Mouse (Mus musculus) layer of hippocampus, adult 2 months (tissue): ENCODE measurements at regions not wholly inside any gene's neighbourhood (a gene's known extent, or its start where the extent isn't known, plus 50 kb on each side); places are given as distances from the start of the nearest gene placed in this dataset.

Experiments
- DNase-seq, 2 experiments: peaks; one replicate each; pipeline ENCODE4 v3.0.0; 2022; ENCODE audit warnings: low spot score in 2 of 2
- H3K27ac ChIP-seq: fragments of 200-600 bp; 2 replicates; pipeline ENCODE4 v1.8.1; 2022
- H3K4me3 ChIP-seq: fragments of 200-600 bp; 2 replicates; pipeline ENCODE4 v1.8.1; 2022; ENCODE audit warnings: mild to moderate bottlenecking
- CTCF ChIP-seq: fragments of 200-600 bp; conservative IDR thresholded peaks from 2 replicates; pipeline ENCODE4 v1.8.1; 2022; ENCODE audit warnings: antibody characterized with exemption, mild to moderate bottlenecking, moderate library complexity

DNA sequence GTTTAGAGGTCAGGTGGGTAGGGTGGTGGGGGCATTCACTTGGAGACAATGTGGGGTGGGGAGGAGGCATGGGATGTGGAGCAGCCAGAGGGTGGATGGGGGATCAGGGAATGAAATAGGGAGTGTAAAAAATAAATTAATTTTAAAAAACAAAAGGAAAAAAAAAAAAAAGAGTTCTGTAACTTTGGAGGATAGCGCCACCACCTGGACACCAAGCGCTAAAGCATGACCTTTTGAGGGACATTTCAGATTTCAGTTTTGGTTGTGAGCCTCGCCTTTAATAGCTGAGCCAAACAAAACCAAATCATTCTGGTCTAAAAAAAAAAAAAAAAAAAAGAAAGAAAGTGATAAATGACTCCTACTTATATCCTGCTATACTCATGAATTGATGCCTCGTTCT, 176.0 kb downstream of the Twistnb start:
- no peak for DNase-seq
- peak; percentile 68 for TF ChIP-seq CTCF
- Histone ChIP-seq H3K27ac (no peak overlapping the region), H3K4me3 (no peak overlapping the region)

DNA sequence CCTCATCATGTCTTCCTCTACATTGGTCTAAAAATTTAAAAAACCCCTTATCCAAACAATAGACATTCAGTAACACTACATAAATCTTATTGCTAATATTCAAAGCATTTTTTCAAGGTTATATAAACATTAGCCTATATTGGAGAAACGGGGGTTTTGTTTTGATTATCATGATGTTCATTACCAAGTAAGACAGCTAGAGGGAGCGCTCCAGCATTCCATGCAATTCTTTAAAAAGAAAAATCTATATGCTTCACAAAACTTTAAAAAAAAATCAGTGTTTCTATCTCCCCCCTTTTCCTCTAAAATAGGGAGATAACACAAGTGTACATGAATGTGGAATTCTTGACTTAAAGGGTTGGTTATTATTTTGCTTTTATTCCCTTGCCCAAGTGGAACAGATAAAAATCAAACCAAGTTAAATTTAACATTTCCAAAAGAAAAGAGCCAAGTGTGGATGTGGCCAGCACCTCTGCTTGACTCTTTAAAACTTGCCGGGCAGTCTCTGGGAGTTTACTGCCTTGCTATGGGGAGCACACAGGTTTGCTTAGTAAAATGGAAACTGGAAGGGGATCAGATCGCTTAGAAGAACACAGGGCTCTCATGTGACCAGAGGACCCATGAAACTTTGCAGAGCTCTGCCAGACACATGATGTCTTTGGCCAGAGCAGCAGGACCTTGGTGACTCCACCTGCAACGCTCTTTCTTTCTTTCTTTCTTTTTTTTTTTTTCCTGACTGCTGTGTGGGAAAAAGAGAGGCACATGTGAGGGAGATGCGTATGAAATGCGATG, 178.6 kb downstream of the Twistnb start:
- peak; percentile 83 for TF ChIP-seq CTCF
- no peak overlapping the region for H3K27ac ChIP-seq
- DNase-seq: no peak
- no peak overlapping the region for H3K4me3 ChIP-seq

DNA sequence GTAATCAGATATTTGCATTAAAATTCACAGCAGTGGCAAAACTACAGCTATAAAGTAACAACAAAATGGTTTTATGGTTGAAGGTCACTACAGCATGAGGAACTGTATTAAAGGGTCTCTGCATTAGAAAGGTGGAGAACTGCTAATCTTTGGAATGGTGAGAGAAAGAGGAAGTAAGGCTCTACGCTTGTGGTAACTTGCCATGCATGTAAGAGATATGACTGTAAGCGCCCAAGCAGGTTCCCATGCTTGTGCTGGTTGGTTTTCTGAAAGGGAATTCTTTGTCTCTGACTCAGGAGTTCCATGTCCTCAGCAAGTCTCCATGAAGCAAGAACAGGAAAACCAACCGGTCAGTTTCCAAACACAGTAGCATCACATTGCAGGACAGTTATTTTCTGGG, 182.9 kb downstream of the Twistnb start:
- TF ChIP-seq CTCF: no peak
- Histone ChIP-seq H3K4me3 (no peak overlapping the region), H3K27ac (no peak overlapping the region)
- no peak for DNase-seq

DNA sequence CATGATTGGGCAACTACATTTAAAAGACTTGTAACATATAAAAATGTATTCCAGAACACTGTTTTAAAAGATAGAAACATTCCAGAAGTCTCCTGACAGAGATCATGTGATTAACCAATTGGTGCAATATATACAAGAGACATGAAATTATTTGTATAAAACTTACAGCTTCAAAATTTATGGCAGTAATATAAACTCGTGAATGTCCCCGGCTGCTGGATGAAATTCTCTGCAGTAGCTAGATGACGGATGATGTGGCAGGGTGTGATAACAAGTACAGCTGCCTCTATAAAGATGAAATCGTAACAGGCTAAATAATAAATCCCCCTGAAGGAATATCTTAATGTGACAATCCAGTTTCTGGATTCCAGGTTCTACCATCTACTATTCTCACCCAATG, 191.0 kb downstream of the Twistnb start:
- no peak for DNase-seq
- H3K4me3 ChIP-seq: no peak overlapping the region
- no peak overlapping the region for H3K27ac ChIP-seq
- TF ChIP-seq CTCF: no peak

DNA sequence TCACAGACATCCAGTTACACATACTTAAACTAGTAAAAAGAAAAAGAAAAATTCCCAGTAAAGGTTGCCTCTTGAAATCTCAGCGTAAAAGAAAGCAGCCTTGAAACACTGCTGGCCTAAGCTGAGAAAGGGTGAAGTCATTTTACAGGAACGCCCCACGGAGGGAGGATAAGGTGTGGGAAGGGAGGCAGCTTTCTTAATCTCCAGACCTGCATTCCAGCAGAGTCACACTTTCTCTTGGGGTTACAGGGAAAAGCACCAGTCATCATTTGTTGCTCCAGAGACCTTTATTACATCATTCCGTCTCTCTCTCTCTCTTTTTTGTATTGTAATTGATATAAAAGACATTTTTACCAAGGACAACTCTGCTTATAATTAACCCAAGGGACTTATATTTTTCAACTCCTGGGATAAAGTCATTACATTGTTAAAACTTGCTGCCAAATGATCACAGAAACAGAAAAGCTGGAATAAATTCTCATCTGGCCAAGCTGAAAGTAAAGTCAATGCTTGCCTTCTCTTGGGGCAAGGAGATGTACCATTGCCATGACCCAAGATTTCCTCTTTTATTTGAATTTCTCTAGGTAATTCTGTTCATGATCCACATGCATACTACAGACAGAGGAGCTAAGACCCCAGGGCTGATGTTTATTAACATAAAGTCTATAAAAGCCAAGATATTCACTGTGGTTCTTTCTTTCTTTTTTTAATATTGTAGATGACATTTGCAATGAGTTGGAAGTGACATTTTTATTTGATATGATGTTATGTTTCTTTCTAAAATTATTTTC, 196.9 kb downstream of the Twistnb start:
- H3K27ac ChIP-seq: no peak overlapping the region
- no peak overlapping the region for H3K4me3 ChIP-seq
- TF ChIP-seq CTCF: no peak
- DNase-seq: no peak

DNA sequence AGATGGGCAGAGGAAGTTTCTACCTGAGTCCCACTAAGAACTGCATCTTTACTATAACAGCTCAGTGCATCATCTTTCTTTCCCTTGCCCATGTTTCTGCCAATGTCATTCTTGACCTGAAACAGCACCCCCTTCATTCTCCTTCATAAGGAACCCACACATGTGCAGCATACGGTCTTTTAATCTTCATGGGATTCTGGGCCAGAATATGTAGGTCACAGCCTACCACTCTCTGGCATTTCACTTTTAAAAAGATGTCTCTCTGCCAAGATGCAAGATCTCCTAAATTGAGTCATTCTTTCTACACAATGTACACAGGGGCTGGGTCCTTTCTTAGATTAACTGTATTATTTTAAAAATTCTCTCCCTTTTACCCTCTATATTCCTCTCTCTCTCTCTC, 223.2 kb downstream of the Twistnb start:
- no peak for DNase-seq

DNA sequence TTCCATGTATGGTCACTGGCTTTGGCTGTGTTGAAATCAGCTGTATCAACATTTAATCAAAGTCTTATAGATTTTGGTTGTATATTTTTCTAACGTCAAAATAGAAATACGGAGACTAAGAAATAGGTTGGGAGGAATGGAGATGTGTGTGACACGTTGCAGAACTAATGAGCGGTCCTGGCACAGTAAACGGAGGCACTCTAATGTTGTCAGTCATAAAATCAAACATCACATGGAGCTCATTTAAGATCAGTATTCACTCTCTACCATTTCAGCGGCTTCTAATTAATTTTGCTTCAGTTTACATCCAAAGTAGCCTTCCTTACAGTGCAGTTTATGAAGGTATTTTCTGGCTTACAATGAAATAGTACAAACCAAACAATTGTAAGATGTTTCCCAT, 246.1 kb downstream of the Twistnb start:
- H3K27ac ChIP-seq: no peak overlapping the region
- TF ChIP-seq CTCF: no peak
- no peak overlapping the region for H3K4me3 ChIP-seq
- DNase-seq: no peak

More for the DNA sequence above, 223.2 kb downstream of the Twistnb start:
- no peak overlapping the region for H3K27ac ChIP-seq
- TF ChIP-seq CTCF: no peak
- H3K4me3 ChIP-seq: no peak overlapping the region

DNA sequence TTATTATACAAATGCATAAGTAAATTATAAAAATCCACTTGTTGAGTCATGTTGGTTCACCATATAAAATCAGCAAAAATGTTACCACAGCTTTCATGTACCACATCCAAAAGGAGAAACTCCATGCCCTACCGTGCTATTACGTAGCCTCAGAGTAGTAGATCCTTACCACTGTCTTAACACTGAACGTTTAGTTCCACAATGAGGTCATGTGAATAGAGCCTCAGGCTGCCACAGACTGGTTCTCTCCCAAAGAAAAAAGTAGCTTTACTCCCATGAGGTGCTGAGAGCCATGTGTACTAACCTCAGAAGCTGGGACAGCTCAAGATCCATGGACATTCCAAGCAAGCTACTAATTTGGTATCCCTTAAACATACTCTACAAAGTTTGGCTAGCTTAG, 235.4 kb upstream of the Ferd3l start:
- H3K4me3 ChIP-seq: no peak overlapping the region
- no peak for TF ChIP-seq CTCF
- DNase-seq: no peak
- no peak overlapping the region for H3K27ac ChIP-seq

DNA sequence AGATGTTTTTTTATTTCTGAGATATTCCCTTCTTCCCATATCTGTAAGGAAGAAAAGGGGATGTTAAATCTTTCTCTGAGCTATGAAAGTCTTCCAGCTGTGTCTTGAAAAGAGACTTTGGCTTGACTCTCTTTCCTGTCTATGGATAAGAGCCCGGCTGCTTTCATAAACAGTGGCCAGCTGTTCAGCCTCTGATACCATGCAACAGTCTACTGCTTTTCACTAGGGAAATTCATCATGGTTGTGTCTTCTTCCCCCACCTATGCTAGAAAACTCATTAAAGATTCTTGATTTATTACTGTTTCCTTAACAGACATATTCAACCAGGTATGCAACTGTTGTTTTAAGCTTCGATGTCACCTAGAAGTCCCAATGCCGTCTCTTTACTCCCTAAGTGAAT, 213.8 kb upstream of the Ferd3l start:
- DNase-seq: no peak
- no peak for TF ChIP-seq CTCF
- Histone ChIP-seq H3K27ac (no peak overlapping the region), H3K4me3 (no peak overlapping the region)

DNA sequence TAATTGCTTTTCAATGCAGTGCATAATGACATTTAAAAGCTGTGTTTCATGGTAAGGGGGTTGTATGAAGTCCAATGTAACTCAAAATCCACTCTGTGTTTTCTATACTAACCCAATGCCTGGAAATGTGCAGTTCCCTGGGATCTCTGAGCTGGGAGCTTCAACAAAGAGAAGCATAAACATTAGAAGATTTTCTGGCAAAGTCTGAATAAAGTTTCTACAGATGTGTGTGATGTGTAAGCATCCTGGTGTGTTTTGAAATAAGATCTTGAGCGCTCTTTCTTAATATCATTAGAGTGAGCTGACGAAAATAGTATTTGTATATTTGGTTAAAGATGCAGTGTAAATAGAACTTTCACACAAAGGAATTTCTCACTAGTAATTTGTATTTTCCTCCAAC, 212.2 kb upstream of the Ferd3l start:
- no peak for TF ChIP-seq CTCF

DNA sequence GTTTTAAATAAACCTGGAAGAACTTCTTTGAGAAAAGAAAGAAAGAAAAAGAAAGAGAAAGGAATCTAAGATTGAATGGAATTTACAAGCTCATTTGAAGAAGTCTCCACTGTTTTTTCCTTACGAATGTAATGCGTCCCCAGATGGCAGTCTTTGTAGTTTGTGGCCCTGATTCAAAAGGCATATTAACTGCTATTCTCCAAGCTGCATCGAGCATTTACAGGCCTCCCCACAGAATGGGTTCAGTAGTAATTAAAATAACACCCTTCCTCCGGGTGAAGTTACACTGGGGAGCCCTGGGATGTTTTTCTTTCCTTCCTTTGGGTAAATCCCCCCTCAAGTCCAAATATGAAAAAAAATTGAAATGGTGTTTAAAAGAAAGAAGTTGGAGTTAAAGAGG, 211.2 kb upstream of the Ferd3l start:
- H3K4me3 ChIP-seq: no peak overlapping the region
- H3K27ac ChIP-seq: no peak overlapping the region
- DNase-seq: no peak
- no peak for TF ChIP-seq CTCF

More for the DNA sequence above, 212.2 kb upstream of the Ferd3l start:
- Histone ChIP-seq H3K27ac (no peak overlapping the region), H3K4me3 (no peak overlapping the region)
- no peak for DNase-seq

DNA sequence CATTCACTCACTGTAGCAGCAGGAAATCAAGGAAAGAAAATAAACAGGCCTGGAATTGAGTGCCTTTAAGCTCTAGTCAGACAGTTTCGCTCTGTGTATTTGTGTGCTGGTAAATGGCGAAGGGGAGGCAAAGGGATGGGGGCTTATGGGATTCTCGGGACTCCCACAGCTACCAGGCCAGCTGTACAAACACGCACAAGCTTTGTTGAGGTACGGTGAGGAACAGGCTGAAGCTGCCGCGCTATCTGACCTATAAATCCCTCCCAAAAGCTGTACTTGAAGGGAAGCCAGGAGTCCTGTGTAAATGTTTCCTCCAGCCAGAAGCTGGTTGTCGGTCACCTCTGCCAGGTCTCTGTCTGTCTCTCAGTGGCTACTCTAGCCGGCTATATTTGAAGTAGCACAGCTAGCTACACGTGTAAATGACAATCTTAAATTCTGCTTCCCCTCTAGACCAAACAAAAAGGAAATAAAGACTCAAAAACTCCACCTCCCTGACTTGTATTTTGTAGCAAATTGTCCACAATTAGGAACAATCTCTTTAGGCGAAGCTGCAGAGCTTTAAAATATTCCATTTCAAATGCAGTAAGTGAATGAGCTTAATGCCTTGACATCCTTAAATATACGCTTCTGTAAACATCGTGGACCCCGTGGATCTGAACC, 210.5 kb upstream of the Ferd3l start:
- DNase-seq: no peak
- H3K27ac ChIP-seq: no peak overlapping the region
- no peak overlapping the region; the same call in 1 of the 2 replicates for H3K4me3 ChIP-seq
- TF ChIP-seq CTCF: no peak

DNA sequence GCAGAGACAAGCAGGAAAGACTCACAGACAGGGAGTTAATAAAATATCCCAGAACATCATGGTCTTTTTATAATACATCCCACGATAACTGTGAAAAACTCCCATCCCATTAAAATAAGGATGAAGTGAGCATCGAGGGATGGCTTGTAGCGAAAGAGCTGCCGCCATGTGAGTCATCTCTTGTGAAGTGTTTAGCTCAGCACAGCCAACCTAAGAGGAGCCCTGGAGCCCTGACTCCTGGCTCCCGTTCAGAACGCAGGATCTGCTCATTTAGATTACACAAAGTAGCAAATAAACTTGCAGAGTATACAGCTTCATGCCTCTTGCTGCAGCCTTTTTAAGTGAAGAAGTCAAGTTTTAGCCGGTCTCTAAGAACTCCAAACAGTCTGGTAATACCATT, 209.2 kb upstream of the Ferd3l start:
- TF ChIP-seq CTCF: no peak
- Histone ChIP-seq H3K27ac (no peak overlapping the region), H3K4me3 (no peak overlapping the region)
- no peak for DNase-seq
